Mouse (Mus musculus) layer of hippocampus, postnatal 25 days (tissue): ENCODE measurements at regions not wholly inside any gene's neighbourhood (a gene's known extent, or its start where the extent isn't known, plus 50 kb on each side); places are given as distances from the start of the nearest gene placed in this dataset.

Experiments
- DNase-seq, 2 experiments: peaks; one replicate each; pipeline ENCODE4 v3.0.0; 2022; ENCODE audit warnings: mixed read lengths in 2 of 2, low spot score in 1 of 2; ENCODE audit errors: extremely low spot score in 1 of 2

- no peak for DNase-seq
Observed at GRCm38 (mm10) chr1:81745024-81745960, 487.6 kb upstream of the Gm9747 start.

DNA sequence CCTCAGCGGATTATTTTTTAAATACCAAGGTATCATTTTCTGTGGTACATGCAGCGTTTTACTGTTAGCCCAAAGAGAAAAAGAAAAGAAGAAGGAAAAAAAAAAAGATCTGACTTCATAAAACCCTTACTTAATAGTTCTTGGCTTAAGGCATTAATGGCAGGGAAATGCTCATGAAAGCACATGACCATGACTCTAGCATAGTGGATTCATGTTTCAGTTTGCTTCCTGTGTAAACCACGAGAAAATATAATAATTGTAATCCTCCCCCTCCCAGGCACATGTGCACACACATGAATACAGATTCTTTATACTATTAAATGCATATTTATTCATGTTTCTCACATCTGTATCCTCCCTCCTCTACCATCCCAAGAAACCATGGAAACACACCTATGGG is 486.9 kb upstream of the Gm9747 start:
- DNase-seq: no peak

DNA sequence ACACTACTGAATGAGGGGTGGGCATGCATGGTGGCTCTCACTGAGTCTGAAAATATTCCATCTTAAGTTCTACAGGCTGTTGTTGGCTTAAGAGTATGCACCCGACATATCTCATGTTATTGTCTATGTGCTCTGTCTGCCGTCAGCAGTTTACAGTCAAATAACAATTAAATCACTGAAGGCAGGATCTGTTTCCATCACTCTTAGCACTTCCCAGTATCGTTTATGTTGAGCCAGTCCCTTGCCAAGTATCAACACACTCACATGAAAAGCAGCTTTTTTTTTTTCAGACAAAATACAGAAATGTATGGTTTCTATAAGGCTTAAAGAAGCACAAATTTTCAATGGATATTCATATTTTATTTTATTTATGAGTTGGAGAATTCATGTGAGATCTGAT is 485.9 kb upstream of the Gm9747 start:
- DNase-seq: no peak

GRCm38 (mm10) chr1:81754067-81754466 is 478.8 kb upstream of the Gm9747 start:
- no peak for DNase-seq

DNA sequence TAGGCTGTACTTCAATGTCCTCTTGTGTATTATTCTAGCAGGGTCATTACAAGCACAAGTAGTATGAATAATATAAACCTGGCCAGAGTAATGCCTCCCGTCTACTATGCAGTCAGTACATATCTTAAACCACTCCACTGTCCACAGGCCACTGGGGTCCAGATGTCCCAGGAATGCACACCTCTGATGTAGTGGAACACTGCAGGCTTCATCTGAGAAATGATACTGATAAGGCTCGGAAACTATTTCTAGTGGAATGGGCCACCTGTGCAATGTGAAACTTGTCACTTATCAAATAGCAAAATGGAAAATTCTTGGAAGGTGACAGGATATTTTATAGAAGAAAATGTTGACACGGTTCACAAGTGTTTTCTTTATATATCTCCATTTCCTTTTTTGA is 477.6 kb upstream of the Gm9747 start:
- DNase-seq: no peak

- DNase-seq: no peak
Observed at GRCm38 (mm10) chr1:81755694-81756093, 477.2 kb upstream of the Gm9747 start.

DNA sequence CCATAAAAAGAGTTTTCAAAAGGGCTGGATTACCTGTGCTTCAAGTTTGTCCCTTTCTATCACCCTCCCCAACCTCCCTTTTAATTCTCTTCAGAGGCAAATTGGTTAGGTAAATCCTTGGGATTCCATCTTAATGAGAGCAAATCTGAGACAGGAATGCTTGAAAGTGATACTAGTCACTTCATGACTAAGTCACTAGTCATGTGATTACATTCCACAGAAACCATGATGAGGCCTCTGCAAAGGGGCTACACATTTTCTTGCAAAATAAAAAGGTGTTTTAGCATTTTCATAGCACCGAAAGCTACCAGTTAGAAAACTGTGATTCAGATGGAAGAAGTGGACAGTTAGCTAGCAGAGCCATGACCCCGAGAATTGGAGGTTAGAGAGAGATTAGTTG is 473.0 kb upstream of the Gm9747 start:
- DNase-seq: no peak

GRCm38 (mm10) chr1:81771704-81772103 is 461.2 kb upstream of the Gm9747 start:
- DNase-seq: peak in 1 of 2 experiments; percentile 3

- no peak for DNase-seq
Observed at GRCm38 (mm10) chr1:81780583-81780982, 452.3 kb upstream of the Gm9747 start.

GRCm38 (mm10) chr1:81784305-81784704 is 448.6 kb upstream of the Gm9747 start:
- DNase-seq: no peak

- no peak for DNase-seq
Observed at GRCm38 (mm10) chr1:81794771-81795170, 438.1 kb upstream of the Gm9747 start.

DNA sequence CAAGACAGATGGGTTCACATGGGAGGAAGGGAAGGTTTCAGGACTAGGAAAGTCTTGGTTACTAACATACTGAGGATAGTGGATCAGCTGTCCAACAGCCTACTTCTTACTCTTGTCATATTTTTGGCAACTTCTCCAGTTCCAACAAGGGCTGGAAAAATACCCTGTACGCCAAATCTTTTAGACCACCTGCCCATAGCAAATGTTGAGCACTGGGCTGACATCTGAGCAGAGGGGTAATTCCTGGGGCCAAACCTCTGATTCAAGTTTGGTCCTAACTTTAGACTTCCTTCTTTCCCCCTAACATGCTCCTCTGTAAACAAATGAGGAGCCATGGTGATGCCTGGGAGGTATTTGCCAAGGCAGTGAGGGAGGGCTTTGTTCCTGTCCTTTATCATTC is 437.5 kb upstream of the Gm9747 start:
- no peak for DNase-seq

DNA sequence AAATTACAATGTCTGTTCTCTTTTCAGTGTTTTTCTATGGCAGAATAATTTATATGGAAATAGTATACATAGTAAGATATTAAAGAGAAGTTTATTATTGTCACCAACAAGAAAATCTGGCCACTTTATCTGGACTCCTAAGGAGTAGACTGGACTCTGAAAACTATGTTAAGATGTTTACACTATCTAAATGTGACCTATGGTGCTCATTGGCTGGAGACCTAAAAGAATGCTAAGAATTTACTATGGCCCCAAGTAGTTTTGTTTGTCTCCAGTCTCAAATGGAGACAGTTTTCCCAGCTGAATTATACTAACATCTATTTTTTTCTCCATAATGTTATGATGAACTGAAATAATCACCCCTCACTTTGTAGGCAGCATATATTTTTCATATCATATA is 421.3 kb upstream of the Gm9747 start:
- DNase-seq: no peak

GRCm38 (mm10) chr1:81818884-81819283 is 414.0 kb upstream of the Gm9747 start:
- no peak for DNase-seq

GRCm38 (mm10) chr1:81841966-81842365 is 390.9 kb upstream of the Gm9747 start:
- no peak for DNase-seq

GRCm38 (mm10) chr1:81850462-81851144 is 382.3 kb upstream of the Gm9747 start:
- no peak for DNase-seq

- DNase-seq: no peak
Observed at GRCm38 (mm10) chr1:81859464-81859863, 373.4 kb upstream of the Gm9747 start.

DNA sequence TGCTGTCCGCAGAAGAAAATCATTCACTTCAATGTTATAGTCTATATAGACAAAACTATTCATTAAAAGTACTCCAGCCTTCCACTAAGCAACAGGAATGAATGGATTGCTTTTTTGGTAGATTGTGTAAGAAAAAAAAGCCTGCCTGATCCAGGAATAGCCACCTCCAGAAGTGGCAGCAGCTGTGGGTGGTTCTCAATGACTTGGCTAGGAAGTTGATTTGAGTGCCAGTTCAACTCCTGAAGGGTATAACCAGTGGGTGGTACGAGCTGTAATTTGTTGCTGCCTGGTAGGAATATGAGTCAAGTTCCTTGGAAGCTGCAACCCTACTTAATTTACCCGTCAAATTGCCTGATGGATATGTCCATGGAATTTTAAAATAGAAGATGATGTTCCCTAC is 368.3 kb upstream of the Gm9747 start:
- DNase-seq: no peak

DNA sequence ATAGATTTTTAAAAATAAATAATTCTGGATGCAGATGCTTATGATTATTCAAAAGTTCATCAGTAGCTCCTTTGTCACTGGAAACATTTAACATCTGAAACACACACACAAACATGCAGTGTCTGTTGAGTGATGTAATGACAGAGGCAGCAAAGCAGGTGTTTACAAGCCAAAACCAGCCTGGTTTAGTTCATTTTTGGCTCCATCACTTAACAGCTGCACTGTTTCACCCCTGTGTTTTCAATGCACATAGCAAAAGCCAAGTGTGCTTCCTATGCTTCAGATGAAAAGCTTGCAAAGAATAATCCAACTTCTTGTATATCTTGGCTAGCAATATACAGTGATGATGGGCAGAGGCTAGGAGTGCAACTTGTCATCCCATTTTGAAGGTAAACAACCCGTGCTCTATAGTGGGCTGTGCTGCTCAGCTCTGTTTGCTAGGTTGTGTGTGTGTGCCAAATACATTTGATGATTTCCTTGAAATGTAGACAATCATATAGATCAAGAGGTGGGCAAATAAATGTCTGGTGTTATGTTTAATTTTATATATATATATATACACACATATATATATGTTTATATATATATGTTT is 345.9 kb upstream of the Gm9747 start:
- no peak for DNase-seq

DNA sequence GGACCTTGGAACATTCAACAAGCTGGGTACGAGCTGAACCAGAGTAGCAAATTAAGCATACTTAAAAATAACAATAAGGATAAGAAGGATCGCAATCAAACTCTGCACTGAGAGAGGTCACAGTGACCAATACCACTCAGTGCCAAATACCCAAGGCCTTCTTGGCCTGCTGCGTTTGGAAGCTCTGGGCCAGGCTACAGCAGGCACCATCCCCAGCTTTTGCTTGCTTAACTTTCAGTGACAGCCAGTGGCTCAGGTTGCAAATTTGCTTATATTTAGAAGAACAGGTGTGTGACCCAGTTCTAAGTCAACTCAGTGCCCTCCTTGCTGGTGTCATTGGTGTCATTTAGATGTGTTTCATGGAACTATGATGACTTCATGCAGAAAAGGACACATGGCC is 335.7 kb upstream of the Gm9747 start:
- no peak for DNase-seq

DNA sequence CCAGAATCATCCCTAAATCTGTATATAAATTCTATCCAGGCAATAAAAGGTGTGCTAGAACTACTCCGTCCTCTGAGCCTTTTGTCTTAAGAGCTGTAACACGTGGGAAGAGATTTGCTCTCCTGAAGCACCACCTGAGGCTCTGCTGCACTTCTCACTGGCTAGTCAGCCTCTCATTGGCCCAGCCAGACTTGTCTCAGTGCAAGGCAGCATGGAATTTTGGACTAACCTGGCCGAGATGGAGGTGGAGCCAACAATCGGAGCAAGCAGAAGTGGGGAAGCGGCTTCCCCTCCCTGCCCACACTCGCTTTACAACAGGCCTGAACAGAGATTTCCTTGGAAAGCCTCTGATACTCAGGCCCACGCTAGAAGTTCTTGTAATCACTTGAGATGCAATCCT is 332.1 kb upstream of the Gm9747 start:
- no peak for DNase-seq
